In genomic region chr1:74662253-74662865, GRCm38 (mm10) we compare ENCODE assay signal across 8 mouse cellular contexts. TPM values are rescaled to one million over a fixed set of nuclear protein-coding genes. Genes with fewer than 3 reads are reported as not detected.
DNase-seq lines count a peak whose midpoint lies in the region; ATAC-seq and TF ChIP-seq lines count a peak whose summit lies in the region.

No protein-coding gene starts in this region.

- no peak for DNase-seq in heart, adult 9 months (ENCODE audit: low spot score in 2 of 2)
- DNase-seq in stomach, postnatal 0 days (ENCODE audit: low spot score), result no peak
- DNase-seq in frontal cortex, postnatal 25 days (ENCODE audit: low spot score in 2 of 2), result no peak
- DNase-seq in adrenal gland, adult 18-20 months (ENCODE audit: low spot score in 2 of 2), result no peak

- TF ChIP-seq POLR2A in embryonic fibroblast, embryonic 13.5 days (IDR thresholded peaks at IDR 0.05; ENCODE audit: low read depth, low read length), result no peak

- H3K4me3 ChIP-seq in heart, embryonic 12.5 days, result peak overlapping the region; percentile 75
- peak overlapping the region; percentile 84 for H3K4me3 ChIP-seq in E14TG2a.4 (replicated peaks; ENCODE audit: low read length)
- peak overlapping the region; percentile 100 for H3K4me3 ChIP-seq in embryonic fibroblast, embryonic 13.5 days (ENCODE audit: insufficient read depth, low read length)
- H3K4me3 ChIP-seq in limb, embryonic 13.5 days, result peak overlapping the region; percentile 87
- H3K4me3 ChIP-seq in stomach, postnatal 0 days (ENCODE audit: low read depth, low read length), result peak overlapping the region; percentile 95

- no peak for ATAC-seq in heart, embryonic 12.5 days (ENCODE audit: insufficient number of reproducible peaks, low FRiP score)
- ATAC-seq in limb, embryonic 13.5 days (ENCODE audit: low FRiP score, low read depth), result no peak
- ATAC-seq in stomach, postnatal 0 days (ENCODE audit: low FRiP score, low TSS enrichment), result no peak

- no peaks in the 10 kb centered on the region for H3K9me3 ChIP-seq in heart, embryonic 12.5 days (replicated peaks)
- peaks cover 11% of the 10 kb centered on the region for H3K9me3 ChIP-seq in E14TG2a.4 (ENCODE audit: low read length)
- H3K9me3 ChIP-seq in limb, embryonic 13.5 days, result no peaks in the 10 kb centered on the region
- H3K9me3 ChIP-seq in stomach, postnatal 0 days (ENCODE audit: control insufficient read depth, low read length), result no peaks in the 10 kb centered on the region

- peak overlapping the region; percentile 92 for H3K9ac ChIP-seq in heart, embryonic 12.5 days
- H3K9ac ChIP-seq in limb, embryonic 13.5 days, result peak overlapping the region; percentile 86
- peak overlapping the region; percentile 71 for H3K9ac ChIP-seq in stomach, postnatal 0 days (ENCODE audit: low read length)

- H3K27me3 ChIP-seq in heart, embryonic 12.5 days (replicated peaks), result no peaks in the 10 kb centered on the region
- no peaks in the 10 kb centered on the region for H3K27me3 ChIP-seq in E14TG2a.4 (ENCODE audit: insufficient read depth, low read length)
- H3K27me3 ChIP-seq in limb, embryonic 13.5 days, result no peaks in the 10 kb centered on the region
- H3K27me3 ChIP-seq in stomach, postnatal 0 days (ENCODE audit: control insufficient read depth, insufficient read depth, low read length), result no peaks in the 10 kb centered on the region

- TF ChIP-seq CTCF in E14TG2a.4 (conservative IDR thresholded peaks at IDR 0.05; ENCODE audit: low read length), result no peak
- TF ChIP-seq CTCF in embryonic fibroblast, embryonic 13.5 days (IDR thresholded peaks at IDR 0.05; ENCODE audit: borderline replicate concordance, insufficient read depth, low read length), result no peak
- no peak for TF ChIP-seq CTCF in stomach, postnatal 0 days (IDR thresholded peaks at IDR 0.05; ENCODE audit: low read depth)

- no peak for TF ChIP-seq EP300 in stomach, postnatal 0 days (optimal IDR thresholded peaks at IDR 0.05)

- H3K36me3 ChIP-seq in heart, embryonic 12.5 days, result 0 out of 2 replicates have a peak, but pooled peaks cover 4% of the 10 kb centered on the region
- H3K36me3 ChIP-seq in E14TG2a.4 (ENCODE audit: insufficient read depth, low read length), result no peaks in the 10 kb centered on the region; the same call in 1 of the 2 replicates
- no peaks in the 10 kb centered on the region; the same call in 1 of the 2 replicates for H3K36me3 ChIP-seq in limb, embryonic 13.5 days
- no peaks in the 10 kb centered on the region for H3K36me3 ChIP-seq in stomach, postnatal 0 days (ENCODE audit: control insufficient read depth, insufficient read depth, low read length)

- H3K27ac ChIP-seq in heart, embryonic 12.5 days (ENCODE audit: poor library complexity, severe bottlenecking), result peak overlapping the region; percentile 93
- H3K27ac ChIP-seq in embryonic fibroblast, embryonic 13.5 days (ENCODE audit: insufficient read depth, low read length), result peak overlapping the region; percentile 70; the same call in 1 of the 2 replicates
- H3K27ac ChIP-seq in limb, embryonic 13.5 days, result peak overlapping the region; percentile 86
- peak overlapping the region; percentile 84 for H3K27ac ChIP-seq in stomach, postnatal 0 days (replicated peaks)

- 4% methylated on average over 13 of the region's 13 CpGs for WGBS in heart, embryonic 12.5 days
- 3% methylated on average over 13 of the region's 13 CpGs for WGBS in limb, embryonic 13.5 days
- 3% methylated on average over 13 of the region's 13 CpGs for WGBS in stomach, postnatal 0 days

- H3K4me1 ChIP-seq in heart, embryonic 12.5 days (replicated peaks), result peaks cover 28% of the 10 kb centered on the region
- H3K4me1 ChIP-seq in E14TG2a.4 (replicated peaks; ENCODE audit: low read depth, low read length), result no peaks in the 10 kb centered on the region; the same call in 1 of the 2 replicates
- H3K4me1 ChIP-seq in embryonic fibroblast, embryonic 13.5 days (ENCODE audit: control insufficient read depth, insufficient read depth, low read length), result no peaks in the 10 kb centered on the region
- peaks cover 13% of the 10 kb centered on the region for H3K4me1 ChIP-seq in limb, embryonic 13.5 days
- no peaks in the 10 kb centered on the region for H3K4me1 ChIP-seq in stomach, postnatal 0 days (replicated peaks; ENCODE audit: control insufficient read depth, insufficient read depth)

- peak overlapping the region; percentile 64 for H3K4me2 ChIP-seq in heart, embryonic 12.5 days
- peak overlapping the region; percentile 70 for H3K4me2 ChIP-seq in limb, embryonic 13.5 days (replicated peaks)
- H3K4me2 ChIP-seq in stomach, postnatal 0 days (replicated peaks; ENCODE audit: low read depth), result peak overlapping the region; percentile 65

RNA-seq across cellular contexts. Expression of gene Ttll4, which starts 0.8 kb away (rescaled TPM):
- 25.1 and 25.8 TPM in 2 replicates for polyA plus RNA-seq in heart, embryonic 12.5 days (2016; fragmentation: Nextera tagmentation; extraction: Ambion mirVana)
- 29.4 and 42.5 TPM in 2 replicates for polyA plus RNA-seq in embryonic fibroblast, embryonic 13.5 days (2011; ENCODE audit: insufficient read length, low read depth, missing spikeins)
- 16.3 and 19.1 TPM in 2 replicates for polyA plus RNA-seq in limb, embryonic 13.5 days (2015; fragmentation: Nextera tagmentation; extraction: Ambion mirVana)
- 1.8 and 2.5 TPM in 2 replicates for polyA plus RNA-seq in stomach, postnatal 0 days (2015; fragmentation: Nextera tagmentation; extraction: Ambion mirVana)
- total RNA-seq in adrenal gland, adult 18-20 months (2021), result 10 to 100 TPM; 14.1 to 23.3 TPM

RNA-seq across cellular contexts. Expression of gene Cyp27a1, which starts 51.0 kb away (rescaled TPM):
- polyA plus RNA-seq in heart, embryonic 12.5 days (2016; fragmentation: Nextera tagmentation; extraction: Ambion mirVana), result 13.5 and 13.8 TPM in 2 replicates
- 0.51 and 2.1 TPM in 2 replicates for polyA plus RNA-seq in embryonic fibroblast, embryonic 13.5 days (2011; ENCODE audit: insufficient read length, low read depth, missing spikeins)
- polyA plus RNA-seq in limb, embryonic 13.5 days (2015; fragmentation: Nextera tagmentation; extraction: Ambion mirVana), result 12.7 and 14.1 TPM in 2 replicates
- 8.8 and 11.3 TPM in 2 replicates for polyA plus RNA-seq in stomach, postnatal 0 days (2015; fragmentation: Nextera tagmentation; extraction: Ambion mirVana)
- total RNA-seq in adrenal gland, adult 18-20 months (2021), result 10 to 100 TPM; 12.0 to 25.3 TPM
